Mouse (Mus musculus): ENCODE data around the gene Spag7. TPM values are rescaled to one million over a fixed set of nuclear protein-coding genes. Genes with fewer than 3 reads are reported as not detected.

Gene Spag7
- polyA plus RNA-seq, 1 experiment from 2014 or later: 143 TPM

DNA sequence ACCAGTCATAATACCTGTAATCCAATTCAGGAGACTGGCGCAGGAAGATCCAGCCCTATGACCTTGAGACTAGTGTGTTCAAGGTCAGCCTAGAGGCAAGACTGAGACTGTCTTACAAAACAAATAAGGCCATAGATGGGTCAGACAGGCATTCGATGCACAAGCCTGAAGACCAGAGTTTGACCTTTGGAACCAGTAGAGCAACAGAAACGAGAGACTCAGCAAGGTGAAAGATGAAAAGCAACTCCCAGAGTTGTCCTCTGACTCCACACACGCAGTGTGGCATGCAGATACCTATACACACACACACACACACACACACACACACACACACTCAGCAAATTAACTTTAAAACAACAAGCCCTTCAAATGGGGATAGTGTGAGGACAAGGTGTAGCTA, 42.3 kb downstream of the Spag7 start:
- H3K9me3 ChIP-seq (replicated peaks): no peaks in the 10 kb centered on the region
- H3K4me1 ChIP-seq: no peaks in the 10 kb centered on the region
- no peak overlapping the region for H3K4me3 ChIP-seq
- WGBS: 75% methylated on average over 4 of the region's 4 CpGs
- ATAC-seq (ENCODE audit: low FRiP score): no peak
- no peak overlapping the region for H3K4me2 ChIP-seq (replicated peaks)
- H3K27me3 ChIP-seq: no peaks in the 10 kb centered on the region
- H3K27ac ChIP-seq: no peak overlapping the region
- no peak overlapping the region for H3K9ac ChIP-seq
- no peaks in the 10 kb centered on the region for H3K36me3 ChIP-seq

DNA sequence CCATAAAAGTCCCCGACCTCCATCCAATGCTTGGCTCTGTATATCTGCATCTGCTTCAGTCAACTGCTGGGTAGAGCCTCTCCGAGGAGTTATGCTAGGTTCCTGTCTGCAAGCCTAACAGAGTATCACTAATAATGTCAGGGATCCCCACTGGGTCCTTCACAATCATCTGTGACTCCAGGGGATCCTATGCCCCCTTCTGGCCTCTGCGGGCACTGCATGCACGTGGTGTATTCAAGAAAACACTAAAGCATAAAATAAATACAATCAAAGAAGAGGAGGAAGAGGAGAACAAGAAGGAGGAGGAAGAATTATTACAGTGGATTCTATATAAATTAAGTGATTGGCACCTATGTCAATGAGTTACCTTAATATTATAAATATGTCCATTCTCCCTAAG, 43.7 kb downstream of the Spag7 start:
- H3K36me3 ChIP-seq: no peaks in the 10 kb centered on the region
- no peak overlapping the region for H3K9ac ChIP-seq
- no peaks in the 10 kb centered on the region for H3K4me1 ChIP-seq
- no peak overlapping the region for H3K4me3 ChIP-seq
- no peaks in the 10 kb centered on the region for H3K9me3 ChIP-seq (replicated peaks)
- no peak overlapping the region for H3K4me2 ChIP-seq (replicated peaks)
- 52% methylated on average over 4 of the region's 4 CpGs for WGBS
- no peak overlapping the region for H3K27ac ChIP-seq
- H3K27me3 ChIP-seq: no peaks in the 10 kb centered on the region
- no peak for ATAC-seq (ENCODE audit: low FRiP score)

DNA sequence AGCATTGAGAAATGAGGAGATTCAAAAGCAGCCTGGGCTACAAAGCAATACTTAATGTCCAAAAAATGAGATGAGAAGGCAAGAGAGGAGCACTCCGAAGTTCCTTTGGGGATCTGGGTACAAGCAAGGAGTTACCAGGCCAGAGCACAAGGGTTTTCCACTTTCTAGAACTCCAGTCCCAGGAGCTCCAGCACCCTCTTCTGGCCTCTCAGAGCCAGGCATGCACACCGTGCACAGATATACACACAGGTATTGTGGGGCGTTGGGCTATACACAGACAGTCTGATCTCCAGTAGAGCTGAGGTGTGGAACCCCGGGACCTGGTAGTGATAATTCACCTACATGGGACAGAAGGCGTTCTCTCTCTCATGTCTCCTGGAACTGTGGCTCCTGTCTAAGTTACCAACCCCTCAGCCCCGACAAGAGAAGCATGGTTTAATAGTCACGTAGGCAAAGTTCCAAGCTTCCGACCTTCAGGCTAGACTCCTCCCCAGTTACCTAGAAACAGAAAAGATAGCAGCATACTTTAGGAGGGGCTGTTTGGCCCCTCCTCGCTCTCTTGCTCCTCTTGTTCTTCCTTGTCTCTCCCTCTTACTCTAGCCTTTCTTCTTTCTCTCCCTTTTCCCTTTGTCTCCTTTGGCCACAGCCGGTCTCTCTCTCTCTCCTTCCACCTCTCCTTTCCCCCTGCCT, 46.0 kb downstream of the Spag7 start:
- Histone ChIP-seq H3K36me3 (no peaks in the 10 kb centered on the region), H3K9ac (no peak overlapping the region), H3K9me3 (replicated peaks) (no peaks in the 10 kb centered on the region), H3K27me3 (no peaks in the 10 kb centered on the region), H3K4me3 (no peak overlapping the region), H3K4me2 (replicated peaks) (no peak overlapping the region), H3K4me1 (no peaks in the 10 kb centered on the region), H3K27ac (no peak overlapping the region)
- no peak for ATAC-seq (ENCODE audit: low FRiP score)
- WGBS: 86% methylated on average over 10 of the region's 10 CpGs

DNA sequence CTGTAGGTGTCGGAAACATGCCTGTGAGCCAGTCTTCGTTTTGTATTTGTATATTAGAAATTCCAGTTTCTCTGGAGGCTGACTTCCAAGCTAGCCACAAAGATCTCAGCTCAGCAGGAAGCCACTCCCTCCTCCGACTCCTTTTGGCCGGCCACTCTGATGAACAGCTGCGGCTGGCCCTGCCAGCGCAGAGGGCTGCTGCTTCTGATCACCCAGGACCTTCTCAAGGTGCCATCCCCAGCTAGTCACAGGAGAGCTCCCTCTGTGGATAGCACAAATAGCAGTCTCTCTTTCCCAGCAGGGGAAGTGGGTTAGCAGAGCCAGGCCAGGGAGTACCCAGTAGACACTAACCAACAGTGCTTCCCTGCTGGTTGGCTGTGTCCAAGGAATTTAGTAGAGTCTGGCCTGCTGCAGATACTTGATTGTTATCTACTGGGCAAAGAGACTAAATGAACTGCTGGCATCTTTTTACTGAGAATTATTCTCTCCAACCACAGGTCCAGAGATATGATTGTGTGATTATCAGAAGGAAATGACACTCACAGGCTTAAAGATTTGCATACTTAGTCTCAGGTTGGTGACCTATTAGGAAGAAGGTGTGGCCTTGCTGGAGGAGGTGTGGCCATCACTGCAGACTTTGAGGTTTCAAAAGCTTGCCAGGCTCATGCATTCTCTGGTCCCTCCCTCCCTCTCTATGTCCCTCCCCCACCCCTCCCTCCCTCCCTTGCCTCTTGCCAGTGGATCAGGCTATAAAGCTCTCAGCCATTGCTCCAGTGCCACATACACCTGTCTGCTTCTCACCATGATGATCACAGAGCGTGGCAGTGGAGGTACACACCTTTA, 47.0 kb downstream of the Spag7 start:
- Histone ChIP-seq H3K4me2 (replicated peaks) (no peak overlapping the region), H3K27me3 (no peaks in the 10 kb centered on the region), H3K36me3 (no peaks in the 10 kb centered on the region), H3K9ac (no peak overlapping the region), H3K4me3 (no peak overlapping the region), H3K9me3 (replicated peaks) (no peaks in the 10 kb centered on the region), H3K4me1 (no peaks in the 10 kb centered on the region), H3K27ac (no peak overlapping the region)
- no peak for ATAC-seq (ENCODE audit: low FRiP score)
- 42% methylated on average over 7 of the region's 7 CpGs for WGBS

DNA sequence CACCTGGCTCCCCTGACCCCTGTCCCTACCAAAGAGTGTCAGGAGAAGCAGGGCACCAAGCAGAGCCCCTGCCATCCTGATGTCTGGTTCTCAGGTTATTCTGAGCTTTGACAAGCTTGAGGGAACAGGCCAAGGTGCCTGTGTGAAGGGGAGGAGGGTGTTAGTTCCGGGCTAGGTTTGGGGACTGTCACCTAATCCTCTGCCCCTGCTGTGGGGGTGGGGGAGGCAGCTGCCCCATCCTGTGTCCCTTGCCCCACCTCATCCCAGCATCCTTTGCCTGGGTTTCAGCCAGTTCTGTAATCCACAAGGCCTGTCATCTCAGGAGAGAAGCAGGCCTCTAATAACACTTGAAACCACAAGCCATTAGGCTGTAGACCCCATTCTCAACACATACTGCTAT, 50.1 kb downstream of the Spag7 start, which contains the start of gene Chrne:
Gene Chrne (minus strand): TSS at position 116 of the 400 bp plus-strand sequence.
- H3K27ac ChIP-seq: no peak within 1 kb of the TSS
- ATAC-seq (ENCODE audit: low FRiP score): no peak
- no peaks in the 10 kb centered on the region for H3K9me3 ChIP-seq (replicated peaks)
- peaks cover 9% of the 10 kb centered on the region for H3K4me1 ChIP-seq
- peaks cover 14% of the 10 kb centered on the region for H3K27me3 ChIP-seq
- H3K9ac ChIP-seq: no peak within 1 kb of the TSS
- WGBS: 52% methylated on average over 1 of the region's 1 CpGs
- no peak within 1 kb of the TSS for H3K4me2 ChIP-seq (replicated peaks)
- no peaks in the 10 kb centered on the region for H3K36me3 ChIP-seq
- no peak within 1 kb of the TSS for H3K4me3 ChIP-seq

DNA sequence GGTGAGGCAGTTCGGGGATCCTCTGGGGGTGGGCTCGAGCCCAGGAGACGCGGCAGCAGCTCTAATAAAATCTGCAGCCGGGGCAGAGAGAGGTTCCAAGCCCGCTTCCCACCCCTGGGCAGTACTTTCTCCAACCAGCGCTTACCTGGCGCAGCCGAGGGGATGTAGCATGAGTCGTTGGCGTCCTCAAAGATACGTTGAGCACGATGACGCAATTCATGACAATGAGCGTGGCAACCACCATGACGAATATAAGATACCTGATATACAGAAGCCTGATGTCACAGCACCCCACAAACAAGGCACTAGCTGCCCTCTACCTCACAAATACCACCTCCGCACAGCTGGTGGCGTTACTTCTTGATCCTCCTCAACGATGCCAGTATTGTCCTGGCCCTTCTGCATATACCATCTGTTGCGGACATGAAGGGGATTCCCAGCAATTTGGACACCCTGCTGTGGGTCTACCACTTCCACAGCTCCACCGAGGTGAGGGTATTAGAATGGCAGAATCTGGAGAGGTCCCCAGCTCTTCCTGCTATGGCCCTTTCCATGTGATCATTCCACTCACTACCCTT, 53.6 kb downstream of the Spag7 start, which contains the start of gene 4930544D05Rik:
Gene 4930544D05Rik (plus strand): TSS at position 333 of the 578 bp plus-strand sequence.
- no peak for ATAC-seq (ENCODE audit: low FRiP score)
- H3K27me3 ChIP-seq: peaks cover 14% of the 10 kb centered on the region
- H3K9me3 ChIP-seq (replicated peaks): no peaks in the 10 kb centered on the region
- peaks cover 31% of the 10 kb centered on the region for H3K36me3 ChIP-seq
- H3K4me3 ChIP-seq: peak within 1 kb of the TSS; percentile 25
- WGBS: 14% methylated on average over 21 of the region's 21 CpGs
- peak within 1 kb of the TSS; percentile 54 for H3K4me2 ChIP-seq (replicated peaks)
- H3K27ac ChIP-seq: no peak within 1 kb of the TSS
- peak within 1 kb of the TSS; percentile 47 for H3K9ac ChIP-seq
- peaks cover 9% of the 10 kb centered on the region for H3K4me1 ChIP-seq

DNA sequence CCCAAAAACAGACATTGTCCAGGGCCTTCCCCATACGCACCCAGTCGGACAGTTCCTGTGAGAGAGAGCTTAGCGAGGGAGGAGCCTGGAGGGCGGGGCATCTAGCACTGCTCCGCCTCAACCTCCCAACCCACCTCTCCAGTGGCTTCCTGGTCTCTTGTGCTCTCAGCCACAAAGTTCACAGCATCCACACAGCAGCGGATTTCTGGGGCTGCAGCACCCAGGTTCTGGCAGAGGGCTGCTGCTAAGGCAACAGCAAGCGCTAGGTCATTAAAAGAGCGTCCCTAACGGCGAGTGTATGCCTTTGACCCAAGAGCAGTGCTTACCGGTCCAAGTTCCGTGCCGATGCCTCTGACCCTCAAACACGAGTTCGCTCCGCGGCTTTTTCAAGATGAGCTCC, 54.1 kb downstream of the Spag7 start:
- Histone ChIP-seq H3K27me3 (peaks cover 14% of the 10 kb centered on the region), H3K27ac (no peak overlapping the region), H3K4me2 (replicated peaks) (peak overlapping the region; percentile 54), H3K4me3 (peak overlapping the region; percentile 25), H3K9me3 (replicated peaks) (no peaks in the 10 kb centered on the region), H3K9ac (peak overlapping the region; percentile 47), H3K4me1 (peaks cover 9% of the 10 kb centered on the region), H3K36me3 (peaks cover 36% of the 10 kb centered on the region)
- no peak for ATAC-seq (ENCODE audit: low FRiP score)
- 1% methylated on average over 17 of the region's 17 CpGs for WGBS

Small RNA genes lying within 50 kb of the gene (microRNA-seq; reads per million reads assigned to microRNA genes)
- not detected for gene Mir6925

Other genes starting within 250 kb of the Spag7 start
- gene Arrb2, start 236.8 kb downstream of the Spag7 start, polyA plus RNA-seq (2016; fragmentation: Nextera tagmentation; extraction: Ambion mirVana): 36.5 and 36.8 TPM in 2 replicates
- gene Med11, start 217.5 kb downstream of the Spag7 start, polyA plus RNA-seq (2016; fragmentation: Nextera tagmentation; extraction: Ambion mirVana): 32.7 and 36.1 TPM in 2 replicates
- gene Zmynd15, start 210.0 kb downstream of the Spag7 start, polyA plus RNA-seq (2016; fragmentation: Nextera tagmentation; extraction: Ambion mirVana): 0.60 and 1.1 TPM in 2 replicates
- gene Cxcl16, start 209.4 kb downstream of the Spag7 start, polyA plus RNA-seq (2016; fragmentation: Nextera tagmentation; extraction: Ambion mirVana): 2.0 and 2.1 TPM in 2 replicates
- gene Tm4sf5, start 164.2 kb downstream of the Spag7 start, polyA plus RNA-seq (2016; fragmentation: Nextera tagmentation; extraction: Ambion mirVana): 0.36 TPM in 1 of 2 replicates, not detected in the other
- 0.34 TPM in 1 of 2 replicates, not detected in the other for gene Vmo1, start 154.8 kb downstream of the Spag7 start, polyA plus RNA-seq (2016; fragmentation: Nextera tagmentation; extraction: Ambion mirVana)
- gene Gltpd2, start 150.2 kb downstream of the Spag7 start, polyA plus RNA-seq (2016; fragmentation: Nextera tagmentation; extraction: Ambion mirVana): 0.36 TPM in 1 of 2 replicates, not detected in the other
- 679 and 744 TPM in 2 replicates for gene Psmb6, start 144.0 kb downstream of the Spag7 start, polyA plus RNA-seq (2016; fragmentation: Nextera tagmentation; extraction: Ambion mirVana)
- not detected in 2 replicates for gene Gm40193, start 136.5 kb downstream of the Spag7 start, polyA plus RNA-seq (2016; fragmentation: Nextera tagmentation; extraction: Ambion mirVana)
- 7.2 and 7.8 TPM in 2 replicates for gene Pld2, start 129.4 kb downstream of the Spag7 start, polyA plus RNA-seq (2016; fragmentation: Nextera tagmentation; extraction: Ambion mirVana)
- 17.3 and 19.1 TPM in 2 replicates for gene Mink1, start 106.5 kb downstream of the Spag7 start, polyA plus RNA-seq (2016; fragmentation: Nextera tagmentation; extraction: Ambion mirVana)
- gene 4930544D05Rik, start 53.6 kb downstream of the Spag7 start, polyA plus RNA-seq (2016; fragmentation: Nextera tagmentation; extraction: Ambion mirVana): not detected in 2 replicates
- gene Chrne, start 50.2 kb downstream of the Spag7 start, polyA plus RNA-seq (2016; fragmentation: Nextera tagmentation; extraction: Ambion mirVana): not detected in 2 replicates
- 0.10 and 0.38 TPM in 2 replicates for gene Gp1ba, start 30.3 kb downstream of the Spag7 start, polyA plus RNA-seq (2016; fragmentation: Nextera tagmentation; extraction: Ambion mirVana)
- gene Rnf167, start 22.2 kb downstream of the Spag7 start, polyA plus RNA-seq (2016; fragmentation: Nextera tagmentation; extraction: Ambion mirVana): 96.0 and 102 TPM in 2 replicates
- gene Slc25a11, start 21.9 kb downstream of the Spag7 start, polyA plus RNA-seq (2016; fragmentation: Nextera tagmentation; extraction: Ambion mirVana): 145 and 148 TPM in 2 replicates
- 1,190 and 1,267 TPM in 2 replicates for gene Pfn1, start 14.8 kb downstream of the Spag7 start, polyA plus RNA-seq (2016; fragmentation: Nextera tagmentation; extraction: Ambion mirVana)
- 14.9 and 18.5 TPM in 2 replicates for gene Eno3, start 12.2 kb downstream of the Spag7 start, polyA plus RNA-seq (2016; fragmentation: Nextera tagmentation; extraction: Ambion mirVana)
- 15.2 and 15.7 TPM in 2 replicates for gene Camta2, start 18.7 kb upstream of the Spag7 start, polyA plus RNA-seq (2016; fragmentation: Nextera tagmentation; extraction: Ambion mirVana)
- 0.99 and 1.4 TPM in 2 replicates for gene Inca1, start 30.7 kb upstream of the Spag7 start, polyA plus RNA-seq (2016; fragmentation: Nextera tagmentation; extraction: Ambion mirVana)
- 2.3 and 3.0 TPM in 2 replicates for gene Kif1c, start 31.1 kb upstream of the Spag7 start, polyA plus RNA-seq (2016; fragmentation: Nextera tagmentation; extraction: Ambion mirVana)
- gene Zfp3, start 94.8 kb upstream of the Spag7 start, polyA plus RNA-seq (2016; fragmentation: Nextera tagmentation; extraction: Ambion mirVana): 11.1 and 12.7 TPM in 2 replicates
- gene Scimp, start 143.2 kb upstream of the Spag7 start, polyA plus RNA-seq (2016; fragmentation: Nextera tagmentation; extraction: Ambion mirVana): not detected in 2 replicates
- 56.9 and 58.5 TPM in 2 replicates for gene Rabep1, start 175.4 kb upstream of the Spag7 start, polyA plus RNA-seq (2016; fragmentation: Nextera tagmentation; extraction: Ambion mirVana)